Mouse (Mus musculus) cortical plate, adult 2 months (tissue): Measurements from ENCODE around the gene Srrm1. TPM values are rescaled to one million over a fixed set of nuclear protein-coding genes. Genes with fewer than 3 reads are reported as not detected.
A peak's percentile ranks its signal among the peaks of the same experiment; 100 is the strongest.

Source experiments
- H3K27ac ChIP-seq: fragments of 200-500 bp; 2 replicates; pipeline ENCODE4 v1.5.1; 2012; ENCODE audit warnings: low read length, control low read depth, inconsistent platforms; ENCODE audit not compliant: insufficient read depth
- H3K4me1 ChIP-seq: fragments of 200-500 bp; 2 replicates; pipeline ENCODE4 v1.6.1; 2011; ENCODE audit warnings: low read length; ENCODE audit not compliant: control insufficient read depth, insufficient read depth
- H3K4me3 ChIP-seq: fragments of 200-500 bp; 2 replicates; pipeline ENCODE4 v1.5.1; 2011; ENCODE audit warnings: mild to moderate bottlenecking, low read length, control low read depth; ENCODE audit not compliant: insufficient read depth
- CTCF ChIP-seq: fragments of 200-500 bp; IDR thresholded peaks from 2 replicates; pipeline ENCODE4 v1.5.1; 2011; ENCODE audit warnings: mild to moderate bottlenecking, control low read depth, low read length; ENCODE audit not compliant: insufficient read depth; ENCODE audit errors: extremely low read depth
- POLR2A ChIP-seq: fragments of 200-500 bp; IDR thresholded peaks from 2 replicates; pipeline ENCODE4 v1.6.1; 2011; ENCODE audit warnings: mild to moderate bottlenecking, low read length, control low read depth; ENCODE audit not compliant: insufficient read depth; ENCODE audit errors: extremely low read depth
- polyA plus RNA-seq: library from polyadenylated mRNA; depleted of rRNA; stranded (reverse); fragments of >200 nt; gene quantifications from 2 replicates; pipeline ENCODE4 v1.2.3, GENCODE M21; 2012

Srrm1 gene
- polyA plus RNA-seq, 1 experiment: 115 TPM

GRCm38 (mm10) chr4:135309112-135309659 is 43.9 kb downstream of the Srrm1 start:
- peaks cover 2% of the 10 kb centered on the region; the same call in 1 of the 2 replicates for H3K4me1 ChIP-seq
- no peak overlapping the region for H3K27ac ChIP-seq
- no peak for TF ChIP-seq CTCF
- TF ChIP-seq POLR2A: no peak
- no peak overlapping the region for H3K4me3 ChIP-seq

DNA sequence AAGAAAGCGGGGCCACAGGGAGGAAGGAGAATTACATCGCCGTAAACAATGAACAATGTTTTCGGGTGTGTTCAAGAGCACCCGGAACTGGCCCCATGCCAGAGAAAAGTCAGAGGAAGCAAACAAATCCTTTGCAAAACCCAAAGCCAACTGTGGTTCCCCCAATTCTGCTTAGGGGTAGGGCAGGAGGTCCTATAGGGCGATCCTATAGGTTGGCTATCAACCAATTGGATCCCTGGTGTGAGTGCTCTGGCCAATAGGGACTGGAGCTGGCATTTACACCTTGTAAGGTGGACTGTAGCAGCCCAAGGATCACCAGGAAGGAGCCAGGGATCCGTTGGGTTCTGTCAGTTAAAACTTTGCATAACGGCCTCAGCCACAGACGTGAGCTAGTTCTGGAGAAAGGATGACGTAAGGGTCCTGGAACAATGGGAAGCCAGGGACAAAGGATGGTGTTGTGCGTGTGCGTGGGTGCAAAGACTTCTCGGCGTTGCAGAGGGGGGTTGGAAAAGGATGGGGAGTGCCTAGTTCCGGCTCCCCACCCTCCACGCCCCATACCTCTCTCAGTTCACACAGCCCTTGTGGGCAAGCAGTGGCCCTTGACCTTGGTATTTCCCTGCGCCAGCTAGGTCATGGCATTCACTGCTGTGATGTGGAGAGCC is 46.0 kb downstream of the Srrm1 start:
- H3K27ac ChIP-seq: peak overlapping the region; percentile 55; the same call in 1 of the 2 replicates
- H3K4me1 ChIP-seq: no peaks in the 10 kb centered on the region
- TF ChIP-seq POLR2A: no peak
- no peak for TF ChIP-seq CTCF
- no peak overlapping the region for H3K4me3 ChIP-seq

GRCm38 (mm10) chr4:135306533-135306932 is 46.6 kb downstream of the Srrm1 start:
- peak overlapping the region; percentile 55; the same call in 1 of the 2 replicates for H3K27ac ChIP-seq

GRCm38 (mm10) chr4:135302261-135302660 is 50.9 kb downstream of the Srrm1 start:
- H3K4me3 ChIP-seq: no peak overlapping the region
- TF ChIP-seq POLR2A (no peak), CTCF (no peak)
- no peak overlapping the region for H3K27ac ChIP-seq
- H3K4me1 ChIP-seq: no peaks in the 10 kb centered on the region

More at GRCm38 (mm10) chr4:135306533-135306932, 46.6 kb downstream of the Srrm1 start:
- H3K4me3 ChIP-seq: no peak overlapping the region
- no peak for TF ChIP-seq POLR2A
- no peak for TF ChIP-seq CTCF
- no peaks in the 10 kb centered on the region for H3K4me1 ChIP-seq

DNA sequence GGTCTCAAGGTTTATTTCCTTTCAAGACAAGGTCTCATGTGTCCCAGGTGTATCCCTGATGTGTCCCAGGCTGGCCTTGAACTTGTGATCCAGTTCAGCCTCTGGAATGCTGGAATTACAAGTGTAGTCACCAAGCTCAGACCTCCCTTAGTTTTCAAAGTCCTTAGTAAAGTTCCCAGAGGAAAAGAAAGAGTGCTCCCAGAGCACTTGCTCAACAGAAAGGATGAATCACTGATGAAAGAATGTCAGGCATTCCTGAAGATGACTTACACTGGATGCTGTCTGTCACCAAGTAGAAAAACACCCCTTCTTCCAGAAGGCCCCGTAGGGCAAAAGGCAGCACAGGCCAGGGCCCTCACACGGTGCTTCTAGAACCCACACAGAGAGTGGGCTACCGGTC is 52.0 kb downstream of the Srrm1 start:
- no peaks in the 10 kb centered on the region for H3K4me1 ChIP-seq
- H3K27ac ChIP-seq: no peak overlapping the region
- TF ChIP-seq CTCF (no peak), POLR2A (no peak)
- no peak overlapping the region for H3K4me3 ChIP-seq

DNA sequence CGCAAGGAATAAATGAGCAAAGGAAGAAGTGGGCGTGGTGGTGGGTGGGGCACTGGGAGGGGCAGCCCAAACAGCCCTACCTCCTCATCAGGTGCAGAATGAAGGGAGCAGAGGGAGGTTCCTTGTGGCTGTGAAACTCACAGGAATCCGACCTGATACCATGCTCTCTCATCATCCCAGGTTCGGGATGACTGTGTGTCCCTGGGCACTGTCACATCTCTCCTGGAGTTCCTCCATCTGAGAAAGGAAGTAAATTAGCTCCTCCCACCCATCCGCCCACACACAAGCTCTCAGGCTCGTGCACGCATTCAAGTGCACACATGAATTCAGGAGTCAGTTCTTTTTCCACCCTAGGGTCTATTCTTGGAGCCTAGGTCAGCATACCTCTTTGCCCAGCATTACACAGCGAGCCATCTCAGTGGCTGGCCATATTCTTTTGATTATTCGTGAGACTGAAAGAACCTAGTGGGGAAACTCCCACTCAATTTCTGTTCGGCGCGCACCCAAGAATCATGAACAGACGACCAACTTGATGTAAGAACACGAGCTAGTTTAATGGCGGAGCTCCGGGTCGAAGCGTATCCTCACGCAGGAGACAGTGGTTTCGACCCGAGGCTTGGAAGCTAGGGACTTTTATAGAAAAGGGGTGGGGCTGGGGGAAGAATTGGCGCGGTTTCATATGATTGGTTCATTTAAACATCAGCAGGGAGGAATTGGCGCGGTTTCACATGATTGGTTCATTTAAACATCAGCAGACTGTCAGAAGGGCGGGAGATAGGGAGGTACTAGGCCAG is 52.7 kb downstream of the Srrm1 start:
- H3K27ac ChIP-seq: no peak overlapping the region
- H3K4me1 ChIP-seq: no peaks in the 10 kb centered on the region
- TF ChIP-seq CTCF (no peak), POLR2A (no peak)
- no peak overlapping the region for H3K4me3 ChIP-seq

GRCm38 (mm10) chr4:135298680-135299079 is 54.4 kb downstream of the Srrm1 start:
- Histone ChIP-seq H3K27ac (0 out of 2 replicates have a peak overlapping the region, but pooled peaks have one; percentile 16), H3K4me3 (no peak overlapping the region), H3K4me1 (no peaks in the 10 kb centered on the region)
- TF ChIP-seq POLR2A: no peak
- no peak for TF ChIP-seq CTCF

- no peak for TF ChIP-seq POLR2A
- TF ChIP-seq CTCF: no peak
- Histone ChIP-seq H3K27ac (peak overlapping the region; percentile 85), H3K4me3 (no peak overlapping the region), H3K4me1 (no peaks in the 10 kb centered on the region)
These were observed 55.1 kb downstream of the Srrm1 start for GRCm38 (mm10) chr4:135297931-135298546.

DNA sequence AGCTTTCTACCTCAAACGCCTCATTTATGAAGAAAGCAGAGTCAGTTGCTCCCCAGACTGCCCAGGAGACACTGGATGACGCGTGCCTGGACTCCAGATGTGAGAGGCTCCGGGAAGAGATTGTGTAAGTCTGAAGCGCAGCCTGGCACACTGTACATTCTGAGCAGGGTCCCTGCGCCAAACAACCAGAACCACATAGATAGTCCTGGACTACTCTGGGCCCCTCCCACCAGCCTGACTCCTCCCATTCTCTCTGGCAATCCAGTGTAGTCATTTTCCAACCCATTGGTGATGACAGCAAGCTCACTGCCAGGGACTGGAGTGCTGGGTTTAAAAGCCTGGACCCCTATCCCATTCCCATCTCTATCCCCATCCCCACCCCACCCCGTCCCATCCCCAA is 56.0 kb downstream of the Srrm1 start:
- no peak overlapping the region for H3K27ac ChIP-seq

More for the DNA sequence above, 56.0 kb downstream of the Srrm1 start:
- no peak overlapping the region for H3K4me3 ChIP-seq
- H3K4me1 ChIP-seq: no peaks in the 10 kb centered on the region
- no peak for TF ChIP-seq CTCF
- TF ChIP-seq POLR2A: no peak
